Mouse (Mus musculus) liver, adult 2 months (tissue): Measurements from ENCODE around the gene Scnn1a.

Experiments
- CTCF ChIP-seq: fragments of 200-500 bp; IDR thresholded peaks from 2 replicates; pipeline ENCODE4 v1.5.1; 2011; ENCODE audit warnings: low read depth, low read length, control low read depth
- POLR2A ChIP-seq: fragments of 200-500 bp; IDR thresholded peaks from 2 replicates; pipeline ENCODE4 v1.6.1; 2011; ENCODE audit warnings: low read length, control low read depth; ENCODE audit not compliant: insufficient read depth; ENCODE audit errors: extremely low read depth

DNA sequence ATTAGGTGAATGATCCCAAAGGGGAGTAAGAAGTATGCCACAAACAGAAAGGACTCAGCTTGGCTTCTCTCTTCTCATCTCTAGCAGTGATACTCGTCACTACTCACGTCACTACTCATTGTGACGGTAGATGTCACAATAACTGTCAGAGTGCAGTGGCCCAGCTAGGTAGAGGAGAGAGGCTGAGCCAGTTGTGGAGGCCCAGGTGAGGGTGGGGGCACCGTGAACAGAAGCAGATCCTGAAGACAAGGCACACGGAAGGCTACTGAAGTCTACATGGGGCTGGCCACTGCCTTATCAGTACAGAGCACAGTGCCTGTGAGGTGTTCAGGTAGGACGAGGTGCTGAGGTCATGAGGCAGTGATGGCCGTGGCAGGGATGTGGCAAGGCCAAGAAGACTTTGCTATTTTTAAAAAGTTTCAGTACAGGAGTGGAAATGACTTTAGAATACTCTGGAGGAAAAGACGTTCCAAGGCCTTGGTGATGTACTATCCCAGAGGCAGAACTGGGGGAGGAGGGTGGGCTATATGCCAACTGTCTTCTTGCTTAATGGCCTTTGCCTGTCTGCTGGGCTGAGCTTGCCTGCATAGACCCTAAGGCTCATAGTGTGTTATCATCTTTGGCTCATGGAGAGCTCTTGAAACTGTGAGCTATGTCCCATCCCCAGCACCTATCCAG is 31.0 kb downstream of the Scnn1a start:
- TF ChIP-seq CTCF (no peak), POLR2A (no peak)
